Comparison of ENCODE assay signal across 8 mouse cellular contexts in genomic region chr5:146676470-146677150, GRCm38 (mm10).
DNase-seq lines count a peak whose midpoint lies in the region; ATAC-seq and TF ChIP-seq lines count a peak whose summit lies in the region.

No protein-coding gene starts in this region.

- H3K79me2 ChIP-seq in liver, adult 2 months (ENCODE audit: control insufficient read depth, insufficient read depth, low read length), result no peaks in the 10 kb centered on the region

- no peak overlapping the region for H3K4me3 ChIP-seq in heart, embryonic 15.5 days
- H3K4me3 ChIP-seq in liver, adult 2 months (ENCODE audit: insufficient read depth, low read depth, low read length), result no peak overlapping the region

- no peak overlapping the region for H3K9ac ChIP-seq in heart, embryonic 15.5 days
- H3K9ac ChIP-seq in liver, adult 2 months (ENCODE audit: low read depth, low read length), result peak overlapping the region; percentile 20; the same call in 1 of the 2 replicates

- H3K27me3 ChIP-seq in heart, embryonic 15.5 days, result no peaks in the 10 kb centered on the region
- H3K27me3 ChIP-seq in liver, adult 2 months (ENCODE audit: control insufficient read depth, insufficient read depth, low read length), result no peaks in the 10 kb centered on the region

- no peak overlapping the region for H3K27ac ChIP-seq in heart, embryonic 15.5 days
- H3K27ac ChIP-seq in liver, adult 2 months (replicated peaks; ENCODE audit: insufficient read depth, low read depth, low read length), result peak overlapping the region; percentile 79

- 63% methylated on average over 12 of the region's 12 CpGs for WGBS in heart, embryonic 15.5 days
- 13% methylated on average over 12 of the region's 12 CpGs for WGBS in liver, adult 2 months

- H3K9me3 ChIP-seq in heart, embryonic 15.5 days (replicated peaks), result no peaks in the 10 kb centered on the region

- TF ChIP-seq CTCF in liver, adult 2 months (IDR thresholded peaks at IDR 0.05; ENCODE audit: low read depth, low read length), result no peak

- TF ChIP-seq POLR2A in liver, adult 2 months (IDR thresholded peaks at IDR 0.05; ENCODE audit: extremely low read depth, insufficient read depth, low read length), result no peak

- peaks cover 7% of the 10 kb centered on the region for H3K4me1 ChIP-seq in heart, embryonic 15.5 days (replicated peaks)
- H3K4me1 ChIP-seq in liver, adult 2 months (ENCODE audit: control insufficient read depth, insufficient read depth, low read length), result peaks cover 17% of the 10 kb centered on the region

- DNase-seq in right cerebral cortex, postnatal 10 days (ENCODE audit: low spot score in 2 of 2), result peak; percentile 45 to 51
- DNase-seq in right cerebral cortex, postnatal 4 days, result no peak
- DNase-seq in liver, adult 2 months (ENCODE audit: extremely low read depth, low read depth, low spot score), result peak; percentile 95
- DNase-seq in spleen, adult 12 weeks (ENCODE audit: low spot score), result peak; percentile 26
- DNase-seq in thymus, postnatal 10 days (ENCODE audit: low spot score in 2 of 2), result no peak
- DNase-seq in embryo, embryonic 9.5 days (ENCODE audit: extremely low spot score), result no peak

- no peaks in the 10 kb centered on the region for H3K36me3 ChIP-seq in heart, embryonic 15.5 days
- no peaks in the 10 kb centered on the region for H3K36me3 ChIP-seq in liver, adult 2 months (ENCODE audit: control insufficient read depth, insufficient read depth, low read length)

- H3K4me2 ChIP-seq in heart, embryonic 15.5 days, result 0 out of 2 replicates have a peak overlapping the region, but pooled peaks have one; percentile 1

- ATAC-seq in heart, embryonic 15.5 days (replicated peaks; ENCODE audit: insufficient number of reproducible peaks, insufficient read depth, low FRiP score, low read depth), result no peak
- no peak for ATAC-seq in activated CD4-positive, CD25-positive, alpha-beta regulatory T cell, adult 4 months

Comparison
In these comparisons a context has a peak if more than half of its experiments do, and no peak if none do; other contexts are left out.
1. DNase-seq: peak in right cerebral cortex, postnatal 10 days (2 of 2), liver, adult 2 months (single experiment) and spleen, adult 12 weeks (single experiment); none in right cerebral cortex, postnatal 4 days (single experiment), thymus, postnatal 10 days (0 of 2) and embryo, embryonic 9.5 days (single experiment).